Mouse (Mus musculus): ENCODE data around the gene Gm20547.

Gene Gm20547

GRCm38 (mm10) chr17:34896366-34896765 is 14.5 kb upstream of the Gm20547 start:
- no peak for DNase-seq (ENCODE audit: low read depth)

- no peak for DNase-seq (ENCODE audit: low read depth)
These were observed 13.9 kb upstream of the Gm20547 start for GRCm38 (mm10) chr17:34895724-34896123.

- DNase-seq (ENCODE audit: low read depth) = no peak
These were observed 13.1 kb upstream of the Gm20547 start for GRCm38 (mm10) chr17:34894801-34895530.

GRCm38 (mm10) chr17:34894074-34894597 is 12.3 kb upstream of the Gm20547 start:
- peak; percentile 83 for DNase-seq (ENCODE audit: low read depth)

- DNase-seq (ENCODE audit: low read depth) = no peak
These were observed 11.4 kb upstream of the Gm20547 start for GRCm38 (mm10) chr17:34893072-34893824.

GRCm38 (mm10) chr17:34891377-34891776 is 9.5 kb upstream of the Gm20547 start:
- no peak for DNase-seq (ENCODE audit: low read depth)

GRCm38 (mm10) chr17:34890074-34890743 is 8.4 kb upstream of the Gm20547 start:
- DNase-seq (ENCODE audit: low read depth) = no peak

- no peak for DNase-seq (ENCODE audit: low read depth)
These were observed 6.1 kb upstream of the Gm20547 start for GRCm38 (mm10) chr17:34887942-34888341.

GRCm38 (mm10) chr17:34885615-34886014 is 3.8 kb upstream of the Gm20547 start:
- DNase-seq (ENCODE audit: low read depth) = no peak

GRCm38 (mm10) chr17:34884704-34885103 is 2.9 kb upstream of the Gm20547 start:
- no peak for DNase-seq (ENCODE audit: low read depth)

- no peak for DNase-seq (ENCODE audit: low read depth)
These were observed 1.5 kb upstream of the Gm20547 start for GRCm38 (mm10) chr17:34883332-34883731.

GRCm38 (mm10) chr17:34881166-34881565 is 676 bp downstream of the Gm20547 start:
- no peak for DNase-seq (ENCODE audit: low read depth)

GRCm38 (mm10) chr17:34879336-34879879 is 2.4 kb downstream of the Gm20547 start, which contains the start of gene Zbtb12:
Gene Zbtb12, plus strand, starts transcription at chr17:34879483.
- DNase-seq (ENCODE audit: low read depth) = no peak

- DNase-seq (ENCODE audit: low read depth) = no peak
These were observed 7.5 kb downstream of the Gm20547 start for GRCm38 (mm10) chr17:34874321-34874720.

GRCm38 (mm10) chr17:34865981-34866380 is 15.9 kb downstream of the Gm20547 start:
- DNase-seq (ENCODE audit: low read depth) = no peak

GRCm38 (mm10) chr17:34862416-34863081 is 19.3 kb downstream of the Gm20547 start, which contains the start of gene Cfb:
Gene Cfb, minus strand, starts transcription at chr17:34862518.
- no peak for DNase-seq (ENCODE audit: low read depth)

GRCm38 (mm10) chr17:34861704-34862415 is 20.0 kb downstream of the Gm20547 start:
- no peak for DNase-seq (ENCODE audit: low read depth)

GRCm38 (mm10) chr17:34860514-34860913 is 21.3 kb downstream of the Gm20547 start:
- no peak for DNase-seq (ENCODE audit: low read depth)

- DNase-seq (ENCODE audit: low read depth) = no peak
These were observed 23.2 kb downstream of the Gm20547 start for GRCm38 (mm10) chr17:34858670-34859069.

GRCm38 (mm10) chr17:34855825-34856224 is 26.0 kb downstream of the Gm20547 start:
- peak; percentile 19 for DNase-seq (ENCODE audit: low read depth)

GRCm38 (mm10) chr17:34854761-34855160 is 27.1 kb downstream of the Gm20547 start:
- no peak for DNase-seq (ENCODE audit: low read depth)
